Mouse (Mus musculus): ENCODE measurements around the gene Cdca7l.
"Not testable (repeated sequence)": the region's sequence is repeated elsewhere in the genome, so short reads cannot be mapped to it uniquely, and the experiment has no call there.

Gene Cdca7l

GRCm38 (mm10) chr12:117861249-117861648, 57.2 kb downstream of the Cdca7l start:
- DNase-seq (ENCODE audit: low read depth) = no peak

- no peak for DNase-seq (ENCODE audit: low read depth)
Measured at GRCm38 (mm10) chr12:117862655-117863054, 58.6 kb downstream of the Cdca7l start.

GRCm38 (mm10) chr12:117867708-117868564, 63.8 kb downstream of the Cdca7l start:
- DNase-seq (ENCODE audit: low read depth) = no peak

GRCm38 (mm10) chr12:117872265-117872664, 68.2 kb downstream of the Cdca7l start:
- DNase-seq (ENCODE audit: low read depth) = no peak

GRCm38 (mm10) chr12:117878341-117878740, 74.3 kb downstream of the Cdca7l start:
- no peak for DNase-seq (ENCODE audit: low read depth)

GRCm38 (mm10) chr12:117884627-117885026, 80.5 kb downstream of the Cdca7l start:
- DNase-seq (ENCODE audit: low read depth) = no peak

GRCm38 (mm10) chr12:117887422-117887821, 83.3 kb downstream of the Cdca7l start:
- no peak for DNase-seq (ENCODE audit: low read depth)

GRCm38 (mm10) chr12:117900798-117901197, 96.7 kb downstream of the Cdca7l start:
- not testable (repeated sequence) for DNase-seq (ENCODE audit: low read depth)

GRCm38 (mm10) chr12:117901352-117901751, 97.3 kb downstream of the Cdca7l start:
- not testable (repeated sequence) for DNase-seq (ENCODE audit: low read depth)

- DNase-seq (ENCODE audit: low read depth) = no peak
Measured at GRCm38 (mm10) chr12:117903671-117904070, 99.6 kb downstream of the Cdca7l start.

- DNase-seq (ENCODE audit: low read depth) = not testable (repeated sequence)
Measured at GRCm38 (mm10) chr12:117905232-117905840, 101.2 kb downstream of the Cdca7l start.

GRCm38 (mm10) chr12:117911396-117911795, 107.3 kb downstream of the Cdca7l start:
- no peak for DNase-seq (ENCODE audit: low read depth)

- no peak for DNase-seq (ENCODE audit: low read depth)
Measured at GRCm38 (mm10) chr12:117914613-117915245, 110.6 kb downstream of the Cdca7l start.

- no peak for DNase-seq (ENCODE audit: low read depth)
Measured at GRCm38 (mm10) chr12:117915826-117916588, 111.9 kb downstream of the Cdca7l start.

Measured in naive thymus-derived CD4-positive, alpha-beta T cell, adult 2 months (primary cell).